Mouse (Mus musculus) hindbrain, embryonic 10.5 days (tissue): ENCODE results near the gene Calm4. TPM values are rescaled to one million over a fixed set of nuclear protein-coding genes. Genes with fewer than 3 reads are reported as not detected.
"Not testable (repeated sequence)": the region's sequence is repeated elsewhere in the genome, so short reads cannot be mapped to it uniquely, and the experiment has no call there.

Experiments used
- DNase-seq: peaks from one replicate; pipeline ENCODE4 v3.0.0-alpha.2; 2017; ENCODE audit warnings: low spot score
- H3K27ac ChIP-seq: fragments of 300-500 bp; sonication (generic); 2 replicates; pipeline ENCODE4 v1.5.1; 2016; ENCODE audit warnings: mild to moderate bottlenecking, moderate library complexity
- H3K27me3 ChIP-seq: fragments of 300-500 bp; sonication (generic); 2 replicates; pipeline ENCODE4 v1.6.1; 2016; ENCODE audit warnings: mild to moderate bottlenecking; ENCODE audit not compliant: poor library complexity, insufficient read depth, severe bottlenecking
- H3K36me3 ChIP-seq: fragments of 300-500 bp; sonication (generic); 2 replicates; pipeline ENCODE4 v1.6.1; 2016; ENCODE audit warnings: mild to moderate bottlenecking, moderate library complexity
- H3K4me1 ChIP-seq: fragments of 300-500 bp; sonication (generic); replicated peaks from 2 replicates; pipeline ENCODE4 v1.6.1; 2016; ENCODE audit warnings: mild to moderate bottlenecking
- H3K4me3 ChIP-seq: fragments of 300-500 bp; sonication (generic); 2 replicates; pipeline ENCODE4 v1.5.1; 2016; ENCODE audit warnings: mild to moderate bottlenecking, moderate library complexity
- H3K9me3 ChIP-seq: fragments of 300-500 bp; sonication (generic); 2 replicates; pipeline ENCODE4 v1.6.1; 2016; ENCODE audit warnings: mild to moderate bottlenecking, moderate library complexity
- WGBS: fragments of 180-500 bp; shearing (Covaris S2); methylation state at CpG from one replicate; pipeline ENCODE4 v1.1.7; 2016; 5-methylcytosine and 5-hydroxymethylcytosine counted together
- polyA plus RNA-seq: library from polyadenylated mRNA; unstranded; fragments of >200 nt; fragmentation: Nextera tagmentation; extraction: Ambion mirVana; gene quantifications from 2 replicates; pipeline ENCODE4 v1.2.1, GENCODE M21; 2016

Calm4 gene
- not detected in 2 replicates for polyA plus RNA-seq

DNA sequence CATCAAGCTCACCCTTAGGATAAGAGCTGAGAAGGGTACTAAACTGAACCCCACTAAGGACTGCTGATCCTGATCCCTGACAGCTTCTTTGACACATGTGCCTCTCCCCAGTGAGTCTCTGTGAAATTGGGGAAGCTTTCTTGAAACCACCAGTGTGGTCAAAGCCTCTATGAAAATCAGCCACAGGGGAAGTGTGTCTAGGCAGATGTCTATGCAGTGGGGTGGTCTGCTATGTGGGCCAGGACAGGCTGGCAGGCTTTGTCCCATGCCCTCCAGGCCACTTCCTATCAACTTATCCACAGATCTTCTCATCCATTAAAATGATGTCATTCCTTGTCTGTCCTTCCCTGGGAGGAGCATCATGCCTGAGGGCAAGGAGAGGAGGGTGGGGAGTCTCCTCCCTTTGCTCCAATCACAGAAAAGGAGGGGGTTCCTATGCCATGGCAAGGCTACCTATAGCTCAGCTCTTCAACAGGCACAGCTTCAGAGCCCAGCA is at the start of gene Calm4:
Gene Calm4, plus strand, starts transcription at position 446 of the 496 bp plus-strand sequence.
- not testable (repeated sequence) for H3K36me3 ChIP-seq, H3K4me3 ChIP-seq, DNase-seq, H3K27ac ChIP-seq, H3K9me3 ChIP-seq, H3K27me3 ChIP-seq, H3K4me1 ChIP-seq

DNA sequence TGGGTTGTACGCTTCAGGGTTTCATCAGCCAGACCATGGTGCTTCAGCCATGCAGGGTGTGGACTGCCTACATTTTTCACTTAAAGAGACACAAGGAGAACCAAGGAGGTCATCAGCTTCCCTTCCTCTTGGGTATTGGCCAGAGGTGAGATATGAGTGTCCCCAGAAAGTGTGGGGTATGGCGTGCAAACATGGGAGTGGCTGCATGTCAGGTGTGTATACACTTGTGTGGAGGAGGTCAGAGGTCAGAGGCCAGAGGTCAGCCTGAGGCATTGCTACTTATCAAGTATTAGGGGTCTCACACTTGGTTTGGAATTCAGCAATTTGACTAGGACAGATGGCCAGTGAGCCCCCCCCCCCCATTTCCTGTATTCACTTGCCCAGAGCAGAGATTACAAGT is 49.0 kb upstream of the Calm4 start:
- no peaks in the 10 kb centered on the region for H3K27me3 ChIP-seq
- H3K4me3 ChIP-seq = no peak overlapping the region
- no peaks in the 10 kb centered on the region for H3K4me1 ChIP-seq
- WGBS = 89% methylated on average over 2 of the region's 2 CpGs
- no peak overlapping the region for H3K27ac ChIP-seq
- DNase-seq = no peak
- no peaks in the 10 kb centered on the region for H3K36me3 ChIP-seq
- H3K9me3 ChIP-seq = no peaks in the 10 kb centered on the region

GRCm38 (mm10) chr13:3789531-3789930 is 48.0 kb upstream of the Calm4 start:
- no peaks in the 10 kb centered on the region for H3K36me3 ChIP-seq
- H3K27me3 ChIP-seq = no peaks in the 10 kb centered on the region
- no peak for DNase-seq
- no peaks in the 10 kb centered on the region for H3K9me3 ChIP-seq
- peaks cover 6% of the 10 kb centered on the region; the same call in 1 of the 2 replicates for H3K4me1 ChIP-seq
- H3K27ac ChIP-seq = no peak overlapping the region
- H3K4me3 ChIP-seq = no peak overlapping the region
- 80% methylated on average over 2 of the region's 2 CpGs for WGBS

- DNase-seq = no peak
- no peaks in the 10 kb centered on the region for H3K36me3 ChIP-seq
- H3K9me3 ChIP-seq = no peaks in the 10 kb centered on the region
- peaks cover 6% of the 10 kb centered on the region; the same call in 1 of the 2 replicates for H3K4me1 ChIP-seq
- H3K27ac ChIP-seq = no peak overlapping the region
- H3K4me3 ChIP-seq = no peak overlapping the region
- 91% methylated on average over 4 of the region's 4 CpGs for WGBS
- no peaks in the 10 kb centered on the region for H3K27me3 ChIP-seq
Measured at GRCm38 (mm10) chr13:3796649-3797048, 40.9 kb upstream of the Calm4 start.

- Histone ChIP-seq H3K9me3 (no peaks in the 10 kb centered on the region), H3K4me1 (peaks cover 5% of the 10 kb centered on the region; the same call in 1 of the 2 replicates), H3K36me3 (no peaks in the 10 kb centered on the region), H3K27ac (no peak overlapping the region), H3K27me3 (no peaks in the 10 kb centered on the region), H3K4me3 (no peak overlapping the region)
- DNase-seq = no peak
Measured at GRCm38 (mm10) chr13:3798751-3799150, 38.8 kb upstream of the Calm4 start.

GRCm38 (mm10) chr13:3799386-3799785 is 38.2 kb upstream of the Calm4 start:
- Histone ChIP-seq H3K27ac (no peak overlapping the region), H3K9me3 (no peaks in the 10 kb centered on the region), H3K27me3 (no peaks in the 10 kb centered on the region), H3K4me3 (no peak overlapping the region), H3K4me1 (no peaks in the 10 kb centered on the region), H3K36me3 (no peaks in the 10 kb centered on the region)
- 69% methylated on average over 3 of the region's 3 CpGs for WGBS
- no peak for DNase-seq

- H3K36me3 ChIP-seq = no peaks in the 10 kb centered on the region
- WGBS = 90% methylated on average over 13 of the region's 13 CpGs
- no peaks in the 10 kb centered on the region for H3K9me3 ChIP-seq
- no peaks in the 10 kb centered on the region for H3K4me1 ChIP-seq
- no peak for DNase-seq
- H3K27ac ChIP-seq = no peak within 1 kb of the TSS
- no peaks in the 10 kb centered on the region for H3K27me3 ChIP-seq
- H3K4me3 ChIP-seq = no peak within 1 kb of the TSS
Measured at GRCm38 (mm10) chr13:3804186-3804585, 33.4 kb upstream of the Calm4 start, which contains the start of gene Calml3. Gene Calml3, minus strand, starts transcription at chr13:3804316.

- H3K36me3 ChIP-seq = no peaks in the 10 kb centered on the region
- no peak overlapping the region for H3K27ac ChIP-seq
- H3K4me3 ChIP-seq = no peak overlapping the region
- H3K4me1 ChIP-seq = no peaks in the 10 kb centered on the region
- no peaks in the 10 kb centered on the region for H3K9me3 ChIP-seq
- WGBS = 84% methylated on average over 2 of the region's 2 CpGs
- DNase-seq = no peak
- no peaks in the 10 kb centered on the region for H3K27me3 ChIP-seq
Measured at GRCm38 (mm10) chr13:3805132-3805531, 32.4 kb upstream of the Calm4 start.

- H3K36me3 ChIP-seq = no peaks in the 10 kb centered on the region
- no peak overlapping the region for H3K4me3 ChIP-seq
- 86% methylated on average over 5 of the region's 5 CpGs for WGBS
- DNase-seq = no peak
- no peaks in the 10 kb centered on the region for H3K27me3 ChIP-seq
- 0 out of 2 replicates have a peak, but pooled peaks cover 2% of the 10 kb centered on the region for H3K9me3 ChIP-seq
- no peak overlapping the region for H3K27ac ChIP-seq
- no peaks in the 10 kb centered on the region for H3K4me1 ChIP-seq
Measured at GRCm38 (mm10) chr13:3805638-3806037, 31.9 kb upstream of the Calm4 start.

- Histone ChIP-seq H3K4me1 (no peaks in the 10 kb centered on the region), H3K9me3 (0 out of 2 replicates have a peak, but pooled peaks cover 2% of the 10 kb centered on the region), H3K36me3 (no peaks in the 10 kb centered on the region), H3K4me3 (no peak overlapping the region), H3K27me3 (no peaks in the 10 kb centered on the region), H3K27ac (no peak overlapping the region)
- 82% methylated on average over 7 of the region's 7 CpGs for WGBS
- no peak for DNase-seq
Measured at GRCm38 (mm10) chr13:3807131-3807827, 30.3 kb upstream of the Calm4 start.

GRCm38 (mm10) chr13:3818012-3818739 is 19.4 kb upstream of the Calm4 start:
- H3K4me1 ChIP-seq = no peaks in the 10 kb centered on the region
- no peak overlapping the region for H3K4me3 ChIP-seq
- H3K27me3 ChIP-seq = no peaks in the 10 kb centered on the region
- WGBS = 85% methylated on average over 5 of the region's 5 CpGs
- H3K36me3 ChIP-seq = no peaks in the 10 kb centered on the region
- DNase-seq = no peak
- H3K27ac ChIP-seq = no peak overlapping the region
- no peaks in the 10 kb centered on the region for H3K9me3 ChIP-seq

DNA sequence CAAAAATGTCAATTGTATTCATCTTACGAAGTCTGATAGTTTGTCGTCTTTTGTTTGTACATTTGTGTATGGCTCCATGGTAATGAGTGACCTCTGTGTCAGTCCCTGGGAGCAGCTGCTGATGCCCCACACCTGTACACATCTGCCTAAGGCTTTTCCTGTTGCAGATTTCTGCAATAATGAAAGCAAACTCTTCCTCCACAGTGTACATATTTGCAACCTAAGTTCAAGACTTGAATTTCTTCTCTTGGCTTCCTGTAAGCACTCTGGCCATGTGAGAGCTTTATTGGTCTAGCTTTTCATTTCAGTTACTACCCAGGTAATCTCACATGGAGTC is 18.8 kb upstream of the Calm4 start:
- no peak for DNase-seq
- Histone ChIP-seq H3K27ac (no peak overlapping the region), H3K27me3 (no peaks in the 10 kb centered on the region), H3K9me3 (no peaks in the 10 kb centered on the region), H3K36me3 (no peaks in the 10 kb centered on the region), H3K4me1 (no peaks in the 10 kb centered on the region), H3K4me3 (no peak overlapping the region)
- 94% methylated on average over 2 of the region's 2 CpGs for WGBS

DNA sequence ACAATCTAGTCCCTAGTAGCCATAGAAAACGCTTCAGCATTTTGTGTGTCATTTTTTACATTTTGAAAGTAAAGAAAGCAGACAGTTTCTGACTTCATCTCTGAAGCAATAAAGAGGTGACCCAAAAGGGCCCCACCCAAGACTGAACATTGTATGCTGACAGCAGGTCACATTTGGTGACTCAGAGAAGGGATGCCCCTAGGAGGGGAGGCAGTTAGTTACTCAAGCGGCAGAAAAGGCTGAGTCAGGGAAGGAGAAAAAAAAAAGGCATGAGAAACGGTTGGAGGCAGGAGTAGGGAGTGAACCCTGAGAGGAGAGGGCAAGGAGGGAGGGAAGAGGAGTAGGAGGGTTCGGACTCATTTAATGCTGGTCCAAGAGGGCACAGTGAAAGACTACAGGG is 15.5 kb upstream of the Calm4 start:
- 60% methylated on average over 4 of the region's 4 CpGs for WGBS

More for the DNA sequence above, 15.5 kb upstream of the Calm4 start:
- Histone ChIP-seq H3K27me3 (no peaks in the 10 kb centered on the region), H3K27ac (no peak overlapping the region), H3K4me3 (no peak overlapping the region), H3K4me1 (no peaks in the 10 kb centered on the region), H3K9me3 (no peaks in the 10 kb centered on the region), H3K36me3 (no peaks in the 10 kb centered on the region)
- DNase-seq = no peak
